Mouse (Mus musculus) C2C12 (cell line): ENCODE results near the gene Wdr74.

Source experiments
- CEBPB ChIP-seq: IDR thresholded peaks from one replicate; pipeline ENCODE4 v1.6.1; 2011; ENCODE audit warnings: low read depth, mild to moderate bottlenecking, control low read depth, moderate library complexity
- CTCF ChIP-seq: IDR thresholded peaks from one replicate; pipeline ENCODE4 v1.5.1; 2011; ENCODE audit not compliant: control insufficient read depth, insufficient read depth, insufficient read length
- MAX ChIP-seq: IDR thresholded peaks from one replicate; pipeline ENCODE4 v1.6.1; 2011; ENCODE audit warnings: mild to moderate bottlenecking, control low read depth
- USF1 ChIP-seq: IDR thresholded peaks from one replicate; pipeline ENCODE4 v1.6.1; 2011; ENCODE audit warnings: low read depth, mild to moderate bottlenecking, control low read depth, moderate library complexity

GRCm38 (mm10) chr19:8726609-8727390 is 8.8 kb upstream of the Wdr74 start:
- TF ChIP-seq CTCF: no peak
- peak; percentile 3 for TF ChIP-seq MAX
- no peak for TF ChIP-seq CEBPB
- TF ChIP-seq USF1: no peak
